Mouse (Mus musculus) liver, adult (tissue): ENCODE data around the gene Fubp1.

Experiments
- GATA4 ChIP-seq: IDR thresholded peaks from 2 replicates; pipeline ENCODE4 v1.6.1; 2014; ENCODE audit warnings: mild to moderate bottlenecking, low read length; ENCODE audit not compliant: insufficient replicate concordance

Gene Fubp1

DNA sequence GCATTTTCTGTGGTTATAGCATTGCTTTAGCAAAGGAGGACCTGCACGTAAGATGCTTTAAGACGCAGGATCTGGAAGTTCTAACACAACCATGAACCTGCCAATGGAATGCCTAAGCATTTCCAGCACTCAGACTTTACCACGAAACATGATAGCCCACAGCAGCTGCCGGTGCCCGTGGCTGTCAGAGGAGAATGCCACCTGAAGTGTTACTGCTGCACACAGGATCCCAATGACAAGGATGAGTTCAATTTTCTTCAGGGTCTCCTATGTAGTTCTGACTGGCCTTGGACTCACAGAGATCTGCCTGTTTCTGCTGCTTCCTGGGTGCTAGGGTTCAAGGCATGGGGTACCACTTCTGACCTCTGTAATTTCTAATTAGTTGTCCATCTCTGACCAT is 74.5 kb downstream of the Fubp1 start:
- TF ChIP-seq GATA4: no peak
